Mouse (Mus musculus): ENCODE data around the gene Slc6a6. TPM values are rescaled to one million over a fixed set of nuclear protein-coding genes. Genes with fewer than 3 reads are reported as not detected.

The Slc6a6 gene
- polyA plus RNA-seq, 1 experiment = 98.2 TPM

DNA sequence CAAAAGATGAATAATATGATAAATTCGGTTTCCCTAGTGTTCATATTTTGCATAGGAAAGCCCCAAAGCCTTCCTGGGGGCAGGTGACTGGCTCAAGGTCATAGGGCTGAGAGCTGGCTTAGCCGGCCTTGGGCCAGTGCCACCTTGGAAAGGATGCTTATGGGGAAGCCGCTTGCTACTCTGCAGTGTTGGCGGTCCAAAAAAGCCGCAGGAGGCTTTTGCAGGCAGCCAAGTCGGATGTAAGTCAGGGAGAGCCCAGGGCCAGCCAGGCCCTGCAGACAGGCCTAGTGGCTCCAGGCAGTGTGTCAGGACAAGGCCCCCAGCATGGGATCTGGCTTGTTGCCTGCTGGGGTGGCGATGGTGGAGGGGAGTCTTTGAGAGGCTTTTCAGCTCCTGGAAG is 10.8 kb downstream of the Slc6a6 start:
- Histone ChIP-seq H3K4me3 (no peak overlapping the region), H3K4me2 (ENCODE audit: low read depth) (no peak overlapping the region), H3K27me3 (ENCODE audit: control insufficient read depth, insufficient read depth, insufficient read length) (no peaks in the 10 kb centered on the region), H3K79me2 (ENCODE audit: control insufficient read depth, insufficient read depth) (peaks cover 100% of the 10 kb centered on the region), H3ac (ENCODE audit: control insufficient read depth, insufficient read length) (no peak overlapping the region), H3K36me3 (ENCODE audit: control insufficient read depth, insufficient read depth) (peaks cover 32% of the 10 kb centered on the region)
- TF ChIP-seq POLR2A (IDR thresholded peaks at IDR 0.05; ENCODE audit: insufficient read length, low read depth) (no peak), SRF (IDR thresholded peaks at IDR 0.05; ENCODE audit: control insufficient read depth, insufficient read length, low read depth) (no peak), E2F4 (IDR thresholded peaks at IDR 0.05; ENCODE audit: insufficient read depth) (no peak)

- no peak overlapping the region for H3K4me3 ChIP-seq
- H3K36me3 ChIP-seq (ENCODE audit: control insufficient read depth, insufficient read depth) = peaks cover 30% of the 10 kb centered on the region
- peaks cover 94% of the 10 kb centered on the region for H3K79me2 ChIP-seq (ENCODE audit: control insufficient read depth, insufficient read depth)
- no peaks in the 10 kb centered on the region for H3K27me3 ChIP-seq (ENCODE audit: control insufficient read depth, insufficient read depth, insufficient read length)
- H3K4me2 ChIP-seq (ENCODE audit: low read depth) = no peak overlapping the region
- no peak overlapping the region for H3ac ChIP-seq (ENCODE audit: control insufficient read depth, insufficient read length)
- TF ChIP-seq MYOD1 (IDR thresholded peaks at IDR 0.05; ENCODE audit: control insufficient read depth in 1 of 3, insufficient read length in 2 of 3, low read depth in 2 of 3) (peak in 1 of 3 experiments; percentile 8), USF1 (IDR thresholded peaks at IDR 0.05; ENCODE audit: low read depth) (no peak), MAX (IDR thresholded peaks at IDR 0.05; ENCODE audit: low read depth) (no peak)
These were observed 15.0 kb downstream of the Slc6a6 start for GRCm38 (mm10) chr6:91698831-91699230.

GRCm38 (mm10) chr6:91699482-91700200 is 15.8 kb downstream of the Slc6a6 start:
- Histone ChIP-seq H3K4me2 (ENCODE audit: low read depth) (no peak overlapping the region), H3K27me3 (ENCODE audit: control insufficient read depth, insufficient read depth, insufficient read length) (no peaks in the 10 kb centered on the region), H3K36me3 (ENCODE audit: control insufficient read depth, insufficient read depth) (peaks cover 37% of the 10 kb centered on the region), H3K79me2 (ENCODE audit: control insufficient read depth, insufficient read depth) (peaks cover 94% of the 10 kb centered on the region), H3K4me3 (no peak overlapping the region), H3ac (ENCODE audit: control insufficient read depth, insufficient read length) (no peak overlapping the region)
- TF ChIP-seq POLR2AphosphoS2 (IDR thresholded peaks at IDR 0.05; ENCODE audit: insufficient read length, low read depth) (no peak), MYOD1 (IDR thresholded peaks at IDR 0.05; ENCODE audit: control insufficient read depth in 1 of 3, insufficient read length in 2 of 3, low read depth in 2 of 3) (no peak), MAX (IDR thresholded peaks at IDR 0.05; ENCODE audit: low read depth) (no peak), CEBPB (IDR thresholded peaks at IDR 0.05; ENCODE audit: insufficient read depth, poor library complexity, severe bottlenecking) (no peak), SRF (IDR thresholded peaks at IDR 0.05; ENCODE audit: control insufficient read depth, insufficient read length, low read depth) (no peak), TCF12 (IDR thresholded peaks at IDR 0.05; ENCODE audit: insufficient read depth, poor library complexity, severe bottlenecking) (no peak), E2F4 (IDR thresholded peaks at IDR 0.05; ENCODE audit: insufficient read depth) (no peak), TCF3 (IDR thresholded peaks at IDR 0.05; ENCODE audit: insufficient read length, low read depth) (no peak), POLR2A (IDR thresholded peaks at IDR 0.05; ENCODE audit: insufficient read length, low read depth) (no peak), REST (IDR thresholded peaks at IDR 0.05; ENCODE audit: insufficient read depth, insufficient read length) (no peak), MYOG (IDR thresholded peaks at IDR 0.05; ENCODE audit: control insufficient read depth in 1 of 3, insufficient read depth in 1 of 3, insufficient read length in 2 of 3, low read depth in 2 of 3) (no peak), USF1 (IDR thresholded peaks at IDR 0.05; ENCODE audit: low read depth) (no peak)

DNA sequence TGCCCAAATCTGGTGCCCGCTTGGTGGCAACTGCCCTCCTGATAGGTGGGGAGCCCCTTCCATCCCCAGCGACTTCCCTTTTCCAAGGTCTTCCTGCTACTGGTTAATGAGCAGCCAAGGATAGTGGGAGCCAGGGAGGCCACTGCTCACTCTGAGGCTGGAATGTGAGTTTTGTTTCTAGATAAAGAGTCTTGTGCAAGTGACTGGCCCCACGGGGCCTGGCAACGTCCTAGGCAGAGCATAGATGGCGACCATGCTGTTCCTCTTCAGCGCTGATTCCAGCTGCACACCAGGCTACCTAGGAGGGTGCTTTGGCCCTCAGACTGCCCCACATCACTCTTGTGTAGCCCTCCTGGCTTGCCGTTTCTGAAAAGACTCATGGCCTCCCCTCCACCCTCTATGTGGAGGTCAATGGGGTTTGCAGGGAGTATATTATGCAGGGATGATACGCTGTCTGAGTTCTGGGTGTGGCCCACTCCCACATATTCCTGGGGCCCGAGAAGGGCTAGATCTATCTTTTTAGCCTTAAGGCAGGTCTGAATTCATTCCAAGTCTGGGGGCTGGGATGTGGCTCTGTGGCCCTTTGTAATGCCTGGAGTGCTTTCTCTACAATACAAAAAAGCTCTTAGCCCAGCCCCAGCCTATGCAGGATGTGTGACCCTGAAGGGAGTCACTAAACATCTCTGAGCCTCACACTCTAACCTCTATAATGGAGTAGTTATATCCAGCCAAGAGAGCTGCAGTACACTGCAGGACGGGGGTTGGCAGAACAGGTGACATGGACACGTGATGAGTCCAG is 17.2 kb downstream of the Slc6a6 start:
- Histone ChIP-seq H3K36me3 (ENCODE audit: control insufficient read depth, insufficient read depth) (peaks cover 42% of the 10 kb centered on the region), H3K79me2 (ENCODE audit: control insufficient read depth, insufficient read depth) (peaks cover 89% of the 10 kb centered on the region), H3K4me2 (ENCODE audit: low read depth) (no peak overlapping the region), H3ac (ENCODE audit: control insufficient read depth, insufficient read length) (no peak overlapping the region), H3K4me3 (no peak overlapping the region), H3K27me3 (ENCODE audit: control insufficient read depth, insufficient read depth, insufficient read length) (no peaks in the 10 kb centered on the region)
- TF ChIP-seq MYOD1 (IDR thresholded peaks at IDR 0.05; ENCODE audit: control insufficient read depth in 1 of 3, insufficient read length in 2 of 3, low read depth in 2 of 3) (no peak), CEBPB (IDR thresholded peaks at IDR 0.05; ENCODE audit: insufficient read depth, poor library complexity, severe bottlenecking) (no peak), TCF3 (IDR thresholded peaks at IDR 0.05; ENCODE audit: insufficient read length, low read depth) (no peak), TCF12 (IDR thresholded peaks at IDR 0.05; ENCODE audit: insufficient read depth, poor library complexity, severe bottlenecking) (no peak), SRF (IDR thresholded peaks at IDR 0.05; ENCODE audit: control insufficient read depth, insufficient read length, low read depth) (no peak), USF1 (IDR thresholded peaks at IDR 0.05; ENCODE audit: low read depth) (no peak), MYOG (IDR thresholded peaks at IDR 0.05; ENCODE audit: control insufficient read depth in 1 of 3, insufficient read depth in 1 of 3, insufficient read length in 2 of 3, low read depth in 2 of 3) (no peak), REST (IDR thresholded peaks at IDR 0.05; ENCODE audit: insufficient read depth, insufficient read length) (no peak), POLR2A (IDR thresholded peaks at IDR 0.05; ENCODE audit: insufficient read length, low read depth) (no peak), POLR2AphosphoS2 (IDR thresholded peaks at IDR 0.05; ENCODE audit: insufficient read length, low read depth) (no peak), MAX (IDR thresholded peaks at IDR 0.05; ENCODE audit: low read depth) (no peak), E2F4 (IDR thresholded peaks at IDR 0.05; ENCODE audit: insufficient read depth) (no peak)

GRCm38 (mm10) chr6:91703459-91703858 is 19.6 kb downstream of the Slc6a6 start:
- Histone ChIP-seq H3K36me3 (ENCODE audit: control insufficient read depth, insufficient read depth) (peaks cover 50% of the 10 kb centered on the region), H3K4me2 (ENCODE audit: low read depth) (no peak overlapping the region), H3K79me2 (ENCODE audit: control insufficient read depth, insufficient read depth) (peaks cover 73% of the 10 kb centered on the region), H3K4me3 (no peak overlapping the region), H3ac (ENCODE audit: control insufficient read depth, insufficient read length) (no peak overlapping the region), H3K27me3 (ENCODE audit: control insufficient read depth, insufficient read depth, insufficient read length) (no peaks in the 10 kb centered on the region)
- TF ChIP-seq SRF (IDR thresholded peaks at IDR 0.05; ENCODE audit: control insufficient read depth, insufficient read length, low read depth) (no peak), MYOD1 (IDR thresholded peaks at IDR 0.05; ENCODE audit: control insufficient read depth in 1 of 3, insufficient read length in 2 of 3, low read depth in 2 of 3) (no peak), POLR2A (IDR thresholded peaks at IDR 0.05; ENCODE audit: insufficient read length, low read depth) (no peak), USF1 (IDR thresholded peaks at IDR 0.05; ENCODE audit: low read depth) (no peak), POLR2AphosphoS2 (IDR thresholded peaks at IDR 0.05; ENCODE audit: insufficient read length, low read depth) (no peak), E2F4 (IDR thresholded peaks at IDR 0.05; ENCODE audit: insufficient read depth) (no peak), MAX (IDR thresholded peaks at IDR 0.05; ENCODE audit: low read depth) (no peak), MYOG (IDR thresholded peaks at IDR 0.05; ENCODE audit: control insufficient read depth in 1 of 3, insufficient read depth in 1 of 3, insufficient read length in 2 of 3, low read depth in 2 of 3) (no peak), CEBPB (IDR thresholded peaks at IDR 0.05; ENCODE audit: insufficient read depth, poor library complexity, severe bottlenecking) (no peak), REST (IDR thresholded peaks at IDR 0.05; ENCODE audit: insufficient read depth, insufficient read length) (no peak), TCF3 (IDR thresholded peaks at IDR 0.05; ENCODE audit: insufficient read length, low read depth) (no peak)

Measured in myocyte (in vitro differentiated cells).